Mouse (Mus musculus): ENCODE measurements at regions not wholly inside any gene's neighbourhood (a gene's known extent, or its start where the extent isn't known, plus 50 kb on each side); places are given as distances from the start of the nearest gene placed in this dataset.

DNA sequence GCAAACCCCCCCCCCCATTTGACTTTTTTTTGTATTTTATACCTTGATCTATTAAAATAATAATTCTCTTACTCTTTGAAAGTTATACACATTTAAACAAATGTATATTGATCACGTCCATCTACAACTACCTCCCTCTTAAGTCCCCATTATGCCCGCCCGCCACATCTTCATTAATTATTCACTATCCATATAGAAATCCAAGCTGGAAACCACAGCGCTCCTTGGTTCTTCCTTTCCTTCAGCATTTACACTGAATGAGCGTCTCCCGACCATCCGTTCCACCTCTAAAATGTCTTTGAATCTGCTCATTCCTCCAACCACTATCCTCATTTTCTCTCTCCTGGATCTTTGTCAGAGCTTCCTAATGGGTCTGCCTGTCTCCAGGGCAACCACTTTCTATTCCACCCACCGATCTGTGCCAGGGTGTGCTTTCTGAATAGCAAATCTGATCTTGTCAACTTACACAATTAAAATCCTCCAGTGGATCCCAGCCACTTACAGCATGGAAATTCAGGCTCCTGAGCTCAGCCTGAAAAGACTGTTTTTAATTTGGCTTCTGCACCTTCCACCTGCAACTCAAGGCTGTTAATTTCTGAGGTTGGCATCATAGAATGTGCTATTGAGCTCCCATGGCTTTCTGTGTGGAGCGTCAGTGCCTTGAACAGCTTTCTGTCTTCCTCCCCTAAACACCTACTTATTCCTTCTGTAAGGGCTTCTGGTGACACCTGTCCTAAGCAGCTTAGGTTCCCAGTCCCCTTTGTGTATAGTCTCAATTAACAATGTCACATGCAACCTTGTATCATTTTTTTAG is 265.5 kb downstream of the Spry2 start:
- no peak for DNase-seq (ENCODE audit: low spot score)

DNA sequence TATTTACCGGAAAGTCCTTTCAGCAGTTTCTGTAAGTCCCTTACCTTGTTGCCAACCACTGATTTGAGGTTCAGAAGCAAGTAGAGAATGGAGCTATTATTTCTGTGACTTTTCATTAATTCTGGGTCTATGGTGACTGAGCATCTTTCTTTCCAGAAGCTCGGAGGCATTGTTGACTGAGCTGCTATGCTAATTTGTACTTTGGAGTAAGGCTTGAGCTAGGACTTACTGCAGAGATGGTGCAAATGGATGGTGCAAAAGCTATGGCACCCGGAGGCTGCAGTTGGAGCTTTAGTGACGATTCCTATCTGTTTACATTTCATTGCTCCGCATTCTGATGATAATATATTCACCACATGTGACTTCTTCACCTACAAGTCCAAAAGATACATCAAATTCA is 266.2 kb downstream of the Spry2 start:
- DNase-seq (ENCODE audit: low spot score): no peak

DNA sequence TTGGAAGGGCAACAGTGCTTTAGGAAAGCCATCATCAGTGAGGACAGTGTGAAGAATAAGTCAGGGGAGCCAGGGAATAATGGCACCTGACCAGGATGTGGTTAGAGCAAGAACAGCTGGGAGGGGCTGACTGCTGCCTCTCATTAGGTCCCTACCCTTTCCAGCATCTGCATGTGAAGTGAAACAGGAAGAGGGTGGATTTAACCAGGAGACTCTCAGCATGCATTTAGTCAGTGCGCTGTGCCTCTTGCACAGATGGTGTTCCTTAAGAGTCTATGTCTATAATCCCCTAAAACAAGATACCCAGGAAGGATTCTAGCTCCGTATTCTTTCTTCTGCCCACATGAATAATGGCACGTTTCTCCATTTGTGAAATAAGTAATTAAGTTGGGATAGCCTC is 267.9 kb downstream of the Spry2 start:
- no peak for DNase-seq (ENCODE audit: low spot score)

DNA sequence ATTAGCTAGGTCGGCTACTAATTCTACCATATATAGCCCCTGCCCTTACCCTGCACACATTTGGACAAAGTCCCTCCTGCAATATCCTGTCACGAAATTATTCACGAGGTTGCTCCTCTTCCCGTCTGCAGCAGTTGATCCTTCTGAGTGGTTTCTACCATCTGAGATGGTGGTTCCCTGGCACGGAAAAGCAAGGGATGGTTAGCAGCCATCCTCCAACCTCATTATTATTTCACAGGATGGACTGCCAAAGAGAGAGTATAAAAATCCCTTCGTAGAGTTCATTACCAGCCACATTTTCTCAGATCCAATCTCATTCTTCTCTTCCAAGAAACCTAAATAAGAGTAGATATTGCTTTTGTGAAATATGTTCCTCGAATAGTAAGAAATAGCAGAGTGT is 272.2 kb downstream of the Spry2 start:
- DNase-seq (ENCODE audit: low spot score): no peak

DNA sequence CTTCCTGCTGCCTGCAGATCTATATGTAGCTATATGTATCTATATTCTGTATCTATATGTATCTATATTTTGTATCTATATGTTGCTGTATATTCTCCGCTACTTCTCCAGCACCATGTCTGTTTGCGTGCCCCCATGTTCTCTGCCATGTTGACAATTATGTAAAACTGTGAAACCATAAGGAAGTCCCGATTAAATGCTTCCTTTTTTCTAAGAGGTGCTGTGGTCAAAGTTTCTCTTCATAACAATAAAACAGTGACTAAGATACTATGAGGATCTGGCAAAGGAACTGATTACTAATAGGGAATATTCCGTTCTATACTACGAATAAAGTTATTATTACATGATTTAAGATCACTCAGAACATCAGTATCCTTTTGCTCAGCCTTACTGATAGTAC is 274.5 kb downstream of the Spry2 start:
- DNase-seq (ENCODE audit: low spot score): no peak

DNA sequence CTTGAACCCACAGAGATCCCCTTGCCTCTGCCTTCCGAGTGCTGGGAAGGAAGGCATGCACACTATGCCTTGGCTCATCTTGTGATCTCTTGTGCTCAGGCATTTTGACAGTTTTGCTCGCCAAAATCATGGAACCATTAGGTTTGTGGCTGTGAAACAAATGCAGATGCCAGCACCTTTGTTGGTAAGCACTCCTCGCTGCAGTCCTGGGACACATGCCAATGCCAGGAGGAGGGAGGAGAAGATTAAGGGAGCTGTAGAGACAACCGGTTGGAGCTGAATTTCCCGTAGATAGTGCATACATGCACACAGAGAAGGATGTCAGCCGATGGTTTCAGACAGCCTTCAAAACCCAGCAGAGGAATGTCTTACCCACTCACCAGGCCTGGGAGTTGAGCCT is 275.5 kb downstream of the Spry2 start:
- no peak for DNase-seq (ENCODE audit: low spot score)

DNA sequence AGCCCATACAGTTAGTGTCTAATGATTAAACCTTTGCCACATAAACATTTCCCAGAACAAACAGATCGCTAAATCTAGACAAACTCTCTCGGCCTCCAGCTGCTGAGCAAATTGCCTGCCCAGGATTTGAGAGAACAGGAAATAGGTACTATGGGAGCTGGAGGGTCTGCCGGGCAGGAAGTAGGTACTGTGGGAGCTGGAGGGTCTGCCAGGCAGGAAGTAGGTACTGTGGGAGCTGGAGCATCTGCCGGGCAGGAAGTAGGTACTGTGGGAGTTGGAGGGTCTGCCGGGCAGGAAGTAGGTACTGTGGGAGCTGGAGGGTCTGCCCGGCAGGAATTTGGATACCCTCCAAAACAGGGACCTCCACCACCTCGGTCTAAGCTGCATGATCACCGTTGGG is 277.2 kb downstream of the Spry2 start:
- DNase-seq (ENCODE audit: low spot score): no peak

DNA sequence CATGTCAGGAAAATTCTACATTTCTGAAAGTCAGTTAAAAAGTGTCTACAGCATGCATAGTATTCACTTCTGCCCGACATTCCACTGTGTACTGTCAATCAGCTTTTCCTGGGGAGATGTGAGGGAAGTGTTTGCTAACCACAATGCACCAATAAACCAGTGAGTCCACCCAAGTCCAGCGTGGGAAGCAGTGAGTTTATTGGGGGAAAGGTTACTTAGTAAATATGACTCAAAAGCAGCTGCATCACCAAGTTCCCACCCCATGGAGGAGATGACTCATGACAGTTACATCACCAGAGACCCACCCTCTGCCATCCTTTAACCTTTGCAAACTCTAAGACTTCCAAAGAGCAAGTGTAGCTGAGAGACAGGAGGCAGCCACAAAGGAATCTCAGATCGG is 280.9 kb downstream of the Spry2 start:
- DNase-seq (ENCODE audit: low spot score): no peak

DNA sequence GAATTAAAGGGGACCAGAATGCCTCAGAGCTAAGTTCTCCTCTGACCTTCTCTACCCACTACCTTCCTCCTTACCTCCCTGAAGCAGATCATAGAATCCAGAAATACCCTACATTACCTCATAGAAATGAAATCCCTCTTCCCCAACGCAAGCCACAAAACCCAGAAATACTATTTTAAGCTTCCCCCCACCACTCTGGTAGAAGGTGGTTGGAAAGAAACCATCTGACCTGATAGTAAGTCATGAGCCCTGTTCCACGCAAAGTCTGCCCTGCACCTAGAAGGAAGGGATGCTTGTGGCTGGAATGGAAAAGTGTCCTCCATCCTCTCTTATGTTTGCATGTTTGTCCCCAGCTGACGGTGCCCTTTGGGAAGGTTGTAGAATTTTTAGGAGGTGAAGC is 283.8 kb downstream of the Spry2 start:
- DNase-seq (ENCODE audit: low spot score): no peak

DNA sequence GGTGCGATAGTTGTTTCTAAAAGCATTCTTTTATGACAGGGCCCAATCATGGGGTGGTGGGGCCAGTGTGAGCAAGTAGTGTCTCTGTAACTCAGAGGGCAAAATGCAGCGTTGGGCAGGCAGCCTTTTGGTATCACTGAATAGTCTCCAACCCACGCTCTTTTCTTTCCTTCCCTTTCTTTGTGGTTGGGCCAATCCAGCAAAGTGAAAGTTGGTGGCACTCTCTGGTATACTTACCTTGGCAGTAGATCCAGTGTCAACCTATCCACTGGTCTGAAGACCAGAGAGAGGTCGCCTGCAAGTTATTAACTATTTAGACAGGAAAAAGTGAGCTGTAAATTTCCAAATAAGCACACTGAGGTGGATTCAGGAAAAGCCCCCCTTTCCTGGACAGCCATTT is 287.8 kb downstream of the Spry2 start:
- DNase-seq (ENCODE audit: low spot score): no peak

DNA sequence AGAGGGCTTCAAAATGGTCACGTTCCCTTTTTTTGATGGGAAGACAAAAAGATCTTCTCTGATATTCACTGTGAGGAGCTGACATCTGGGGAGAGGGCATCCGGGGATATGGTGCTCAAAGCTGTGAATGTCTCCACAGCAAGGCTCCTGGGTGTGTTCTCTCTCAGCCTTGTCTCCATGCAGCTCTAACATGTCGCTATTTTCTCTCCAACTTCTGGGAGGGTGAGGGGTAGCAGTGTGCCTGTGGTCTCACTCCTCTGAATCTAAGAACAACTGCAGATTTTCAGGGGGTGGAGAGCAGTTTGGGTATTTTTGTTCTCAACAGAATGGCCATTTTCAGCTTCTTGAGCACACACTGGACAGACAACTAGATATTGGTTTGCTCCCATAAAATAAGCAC is 290.1 kb downstream of the Spry2 start:
- DNase-seq (ENCODE audit: low spot score): no peak

DNA sequence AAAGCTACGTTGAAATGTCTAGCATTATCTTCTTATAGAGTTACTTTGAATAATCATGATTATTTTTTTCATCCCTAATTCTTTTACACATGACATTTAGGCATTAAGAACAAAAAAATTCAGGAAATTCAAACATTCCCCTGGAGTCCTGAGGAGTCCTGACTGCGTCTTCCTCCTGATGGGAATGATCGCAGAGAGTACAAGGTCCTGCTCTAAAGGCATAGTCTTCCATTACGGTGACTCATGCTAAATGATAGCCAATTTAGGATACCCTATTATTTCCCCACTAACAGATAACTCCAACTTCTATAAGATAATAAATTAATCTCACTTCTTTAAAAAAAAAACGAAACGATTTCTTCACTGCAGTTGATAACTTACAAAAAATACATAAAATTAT is 292.2 kb downstream of the Spry2 start:
- no peak for DNase-seq (ENCODE audit: low spot score)

DNA sequence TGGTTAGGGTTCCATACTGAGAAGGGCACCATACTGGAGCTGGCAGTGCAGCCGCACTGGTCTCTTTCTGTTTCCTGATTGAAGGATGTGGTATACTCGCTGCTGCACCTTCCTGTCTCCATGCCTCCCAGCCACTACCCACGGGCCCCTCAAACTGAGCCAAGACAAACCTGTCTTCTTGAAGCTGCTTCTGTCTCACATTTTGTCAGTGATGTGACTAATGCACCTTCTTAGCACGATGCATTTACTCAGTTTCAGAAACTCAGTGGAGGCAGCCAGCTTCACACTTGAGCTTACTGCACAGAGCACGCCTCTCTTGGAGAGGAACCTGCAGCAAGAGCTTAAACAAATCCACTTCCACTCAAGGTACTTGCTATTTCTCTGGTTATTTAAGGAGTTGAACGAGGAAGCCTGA is 293.6 kb downstream of the Spry2 start:
- DNase-seq (ENCODE audit: low spot score): no peak

DNA sequence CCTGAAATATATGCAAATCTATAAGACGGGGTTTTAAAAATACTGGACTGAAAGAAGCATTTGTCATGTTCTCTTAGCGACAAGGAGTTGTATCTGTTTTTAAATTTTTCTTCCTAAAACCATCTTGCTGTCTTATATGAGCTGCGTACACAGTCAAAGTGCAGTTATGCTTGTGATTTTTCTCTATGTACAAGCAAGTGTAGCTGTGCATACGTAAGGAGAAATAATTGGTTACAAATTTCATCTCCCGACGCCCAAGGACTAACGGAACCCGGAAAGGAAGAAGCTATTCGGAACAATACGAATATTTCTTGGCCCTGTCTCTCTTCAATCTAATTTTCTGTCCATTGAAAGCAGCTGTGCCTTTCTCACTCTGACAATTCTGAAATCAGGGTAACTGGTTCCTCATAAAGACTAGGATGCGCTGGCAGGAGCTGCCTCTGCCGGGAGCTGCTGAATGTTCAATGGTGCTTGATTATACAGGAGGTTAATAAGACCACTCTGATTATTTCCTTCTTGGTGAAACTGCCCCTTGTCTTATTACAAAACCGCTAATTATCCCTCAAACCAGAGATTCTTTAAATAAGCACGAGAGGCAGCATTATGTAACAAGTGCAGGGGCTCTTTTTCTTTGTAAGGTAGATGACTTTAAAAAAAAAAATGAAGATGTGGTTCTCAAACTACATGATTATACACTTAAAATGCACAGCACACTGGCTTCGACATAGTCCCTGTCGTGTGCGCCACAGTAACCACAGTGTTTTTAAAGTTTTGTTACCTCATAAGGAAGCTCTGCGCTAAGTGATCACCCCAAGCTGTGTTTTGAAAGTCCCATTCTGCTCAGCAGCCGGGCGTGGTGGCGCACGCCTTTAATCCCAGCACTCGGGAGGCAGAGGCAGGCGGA is 296.8 kb downstream of the Spry2 start:
- DNase-seq (ENCODE audit: low spot score): no peak

DNA sequence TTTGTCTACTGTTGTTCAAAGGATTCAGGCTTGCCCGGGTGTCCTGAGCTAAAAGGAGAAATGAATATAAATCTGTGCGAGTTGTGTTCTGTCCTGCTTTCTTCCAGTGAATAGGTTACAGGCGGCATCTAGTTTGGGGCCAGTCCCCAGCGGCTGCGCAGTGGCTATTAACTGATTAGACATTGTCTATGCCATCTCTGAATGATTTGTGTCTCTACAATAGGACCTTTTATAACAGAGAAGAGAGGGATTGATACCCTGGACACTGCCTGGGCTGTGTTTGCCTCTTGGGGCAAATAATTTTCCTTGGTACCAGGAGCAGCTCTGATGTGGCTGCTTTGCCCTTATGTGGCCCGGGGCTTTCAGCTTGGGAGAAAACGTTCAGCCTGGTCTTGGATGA is 306.9 kb downstream of the Spry2 start:
- DNase-seq (ENCODE audit: low spot score): no peak

DNA sequence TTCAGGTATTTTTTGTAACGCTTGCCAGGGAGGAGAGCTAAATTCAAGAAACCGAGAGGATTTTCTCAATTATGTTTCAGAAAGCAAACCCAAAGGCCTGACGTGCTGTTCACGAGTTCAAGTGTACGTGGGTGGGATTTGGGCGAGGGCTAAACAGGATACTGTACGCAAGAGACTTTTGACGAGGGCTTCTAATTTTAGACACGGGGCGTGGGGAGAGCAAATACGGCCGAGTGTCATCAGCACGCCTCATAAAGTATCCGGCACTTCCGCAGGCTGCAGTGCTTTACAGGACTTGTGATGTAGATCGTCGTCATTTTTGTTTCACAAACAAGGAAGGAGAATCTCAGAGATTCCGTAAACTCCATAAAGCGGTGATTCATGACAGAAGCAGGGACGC is 307.4 kb downstream of the Spry2 start:
- DNase-seq (ENCODE audit: low spot score): no peak

DNA sequence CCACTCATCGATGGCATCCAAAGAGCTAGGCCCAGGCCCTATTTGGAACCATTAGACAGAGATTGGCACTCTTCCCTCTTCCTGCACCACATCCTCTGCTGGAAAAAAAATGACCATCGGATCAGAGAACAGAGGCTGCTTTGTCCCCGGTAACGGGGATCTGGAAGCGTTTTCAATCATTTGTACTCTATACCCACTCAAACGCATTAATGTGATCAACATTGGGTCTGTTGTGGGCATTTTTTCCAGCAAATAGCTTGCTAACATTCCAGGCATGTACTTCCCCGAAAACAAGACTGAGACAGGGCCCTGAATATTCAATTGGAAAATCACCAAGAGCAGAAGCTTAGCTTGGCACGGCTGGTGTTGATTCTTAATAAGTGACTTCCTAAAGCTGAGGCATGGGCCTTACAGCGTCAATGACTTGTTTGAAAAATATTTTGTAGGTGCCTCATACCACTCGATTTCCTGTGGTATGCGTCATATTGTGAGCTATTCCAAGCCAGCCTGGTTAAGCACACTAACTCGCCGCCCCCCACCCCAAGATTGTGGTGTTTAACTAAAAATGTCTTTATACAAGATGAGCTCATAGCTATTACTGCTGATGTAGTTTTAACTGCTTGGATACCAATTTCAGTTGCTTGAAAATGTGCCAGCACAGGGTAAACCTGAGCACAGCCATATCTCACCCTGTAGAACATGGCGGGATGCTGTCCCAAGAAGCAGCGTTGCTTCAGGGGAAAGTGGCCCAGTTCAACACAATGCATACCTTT is 308.0 kb downstream of the Spry2 start:
- DNase-seq (ENCODE audit: low spot score): no peak

DNA sequence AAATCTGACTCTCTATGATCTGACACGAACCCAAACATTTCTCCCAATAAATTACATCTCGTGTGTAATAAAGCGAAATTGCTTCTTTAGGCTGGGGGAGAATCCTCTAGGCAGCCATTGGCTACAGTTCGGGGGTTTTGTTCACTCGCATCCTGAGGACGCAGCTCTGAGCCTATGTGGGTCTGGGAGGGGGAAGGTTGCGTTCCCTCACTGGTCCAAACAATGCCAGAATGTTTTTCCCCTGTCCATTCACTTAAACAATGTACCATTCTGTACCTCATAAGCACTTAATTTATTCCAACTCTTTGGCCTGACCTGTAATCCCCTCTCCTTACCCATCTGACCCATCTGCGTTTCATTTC is 308.6 kb downstream of the Spry2 start:
- no peak for DNase-seq (ENCODE audit: low spot score)

DNA sequence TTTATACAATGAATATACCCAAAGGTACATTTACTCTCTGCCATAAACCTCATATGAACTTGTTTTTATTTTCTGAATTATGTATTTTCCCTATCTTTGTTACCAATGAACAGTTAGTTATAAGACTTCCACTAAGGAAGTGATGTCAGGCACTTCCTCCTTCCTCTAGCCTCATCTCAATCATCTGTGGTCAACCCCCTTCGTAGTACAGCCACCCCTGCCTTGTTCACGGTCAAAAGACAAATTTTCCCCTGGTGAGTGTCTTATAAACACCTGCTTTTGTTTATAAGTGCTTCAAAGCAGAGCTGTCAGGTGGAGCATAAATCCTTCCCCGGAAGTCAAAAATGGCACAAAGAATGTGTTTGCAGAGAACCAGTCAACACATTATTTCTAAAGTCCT is 312.0 kb downstream of the Spry2 start:
- no peak for DNase-seq (ENCODE audit: low spot score)

DNA sequence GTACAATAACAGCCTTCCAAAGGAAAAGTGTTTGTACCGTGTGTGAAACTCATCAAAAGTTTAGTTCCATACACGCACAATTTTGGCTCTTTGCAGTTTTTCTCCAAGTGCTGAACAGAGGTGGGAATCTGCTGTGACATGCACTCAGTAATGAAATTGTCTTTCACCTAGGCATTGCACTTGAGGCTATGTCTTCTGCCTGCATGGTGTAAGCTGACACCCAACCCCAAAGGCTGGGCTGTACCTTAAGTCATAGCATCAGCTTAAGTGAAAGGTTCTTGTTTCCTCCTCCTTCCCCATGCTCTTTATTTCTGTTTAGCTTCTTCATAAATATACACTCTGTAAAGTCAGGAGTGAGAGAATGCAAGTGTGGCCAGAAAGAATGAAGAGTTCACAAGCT is 313.1 kb downstream of the Spry2 start:
- peak; percentile 19 for DNase-seq (ENCODE audit: low spot score)

DNA sequence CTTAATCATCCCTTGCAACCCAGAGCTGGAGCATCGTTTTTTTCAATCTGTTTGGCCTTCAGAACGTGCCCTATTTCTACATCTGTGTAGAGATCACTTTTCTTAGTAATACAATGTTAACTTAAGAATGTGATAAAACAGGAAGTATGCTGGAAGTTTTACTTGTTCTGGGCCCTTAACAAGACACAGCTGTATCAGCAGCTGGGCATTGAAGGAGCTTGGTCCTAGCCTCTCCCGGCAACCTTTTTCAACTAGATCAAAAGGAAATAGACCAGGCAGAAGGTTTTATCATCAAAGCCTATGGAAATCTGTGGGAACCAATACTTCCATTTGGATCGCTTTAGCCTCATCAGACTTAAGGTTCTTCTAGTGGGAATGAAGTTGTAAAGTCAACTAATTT is 317.9 kb downstream of the Ndfip2 start:
- DNase-seq (ENCODE audit: low spot score): peak; percentile 55

DNA sequence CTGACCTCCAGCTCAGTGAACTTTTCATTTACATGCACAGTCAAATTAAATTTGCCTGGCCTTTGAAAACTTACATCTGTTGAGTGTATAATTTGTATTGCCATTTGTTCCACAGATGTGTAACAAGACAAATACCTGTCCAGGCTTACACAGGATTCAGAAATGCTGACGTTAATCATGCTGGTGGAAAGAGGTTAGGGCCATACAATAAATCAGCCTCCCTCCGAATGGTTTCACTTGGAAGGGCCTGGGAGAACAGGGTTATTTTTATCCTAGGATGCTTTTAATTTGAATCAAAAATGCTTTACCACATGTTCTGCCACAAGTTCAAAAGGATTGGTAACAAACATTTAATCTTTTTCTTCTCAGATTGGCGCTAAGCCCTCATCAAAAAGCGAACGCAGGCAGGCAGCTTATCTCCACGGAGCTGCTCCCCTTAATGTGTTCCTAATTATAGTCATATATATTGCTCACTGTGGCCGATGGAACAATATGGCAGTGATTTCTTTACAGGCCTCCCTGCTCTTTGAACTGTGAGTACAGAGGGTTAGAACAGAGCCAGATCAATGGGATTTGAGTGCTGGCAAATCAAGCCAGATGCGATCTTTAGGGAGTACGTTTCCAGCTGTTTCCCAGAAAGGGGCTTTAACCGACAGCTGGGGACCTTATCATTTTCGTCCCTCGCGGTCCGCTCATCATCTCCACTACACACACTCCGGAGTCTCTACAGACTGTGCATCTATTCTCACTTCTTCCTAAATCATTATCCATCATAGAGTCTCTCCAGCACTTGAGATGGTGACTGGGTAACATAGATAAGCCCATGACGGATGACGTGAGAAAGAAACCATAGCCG is 313.9 kb downstream of the Ndfip2 start:
- peak; percentile 47 for DNase-seq (ENCODE audit: low spot score)

Measured in embryo, embryonic 10 days (tissue).